ENCODE assay signal across 26 mouse cellular contexts in genomic region chr2:109389977-109390376, GRCm38 (mm10).
DNase-seq lines count a peak whose midpoint lies in the region; ATAC-seq and TF ChIP-seq lines count a peak whose summit lies in the region.
"Had no signal": no experiment of that assay in that cellular context is flagged by ENCODE, and none has a peak within 500 bp of the region (broad histone marks: within the 10 kb centered on the region; RNA-seq: fewer than 3 reads in every experiment).

No protein-coding gene starts in this region.

- WGBS in embryonic facial prominence, embryonic 14.5 days, result 24% methylated on average over 1 of the region's 1 CpGs
- 19% methylated on average over 1 of the region's 1 CpGs for WGBS in embryonic facial prominence, embryonic 10.5 days
- WGBS in midbrain, embryonic 12.5 days, result 31% methylated on average over 1 of the region's 1 CpGs
- WGBS in midbrain, embryonic 15.5 days, result 18% methylated on average over 1 of the region's 1 CpGs
- 16% methylated on average over 1 of the region's 1 CpGs for WGBS in forebrain, postnatal 0 days

- H3K36me3 ChIP-seq in embryonic facial prominence, embryonic 14.5 days (ENCODE audit: control insufficient read depth, insufficient read depth, low read length), result no peaks in the 10 kb centered on the region
- H3K36me3 ChIP-seq in embryonic facial prominence, embryonic 10.5 days (replicated peaks), result no peaks in the 10 kb centered on the region
- H3K36me3 ChIP-seq in midbrain, embryonic 12.5 days, result no peaks in the 10 kb centered on the region
- H3K36me3 ChIP-seq in midbrain, embryonic 15.5 days (replicated peaks), result no peaks in the 10 kb centered on the region
- H3K36me3 ChIP-seq in forebrain, postnatal 0 days (ENCODE audit: insufficient read depth), result no peaks in the 10 kb centered on the region
- H3K36me3 ChIP-seq: heart, embryonic 13.5 days; liver, embryonic 13.5 days; neural tube, embryonic 13.5 days; stomach, embryonic 15.5 days had no signal

- no peaks in the 10 kb centered on the region for H3K27me3 ChIP-seq in embryonic facial prominence, embryonic 14.5 days (replicated peaks; ENCODE audit: control insufficient read depth, insufficient read depth, low read length)
- no peaks in the 10 kb centered on the region for H3K27me3 ChIP-seq in embryonic facial prominence, embryonic 10.5 days (replicated peaks; ENCODE audit: low read depth, poor library complexity, severe bottlenecking)
- H3K27me3 ChIP-seq in midbrain, embryonic 12.5 days, result no peaks in the 10 kb centered on the region
- H3K27me3 ChIP-seq in midbrain, embryonic 15.5 days (replicated peaks), result no peaks in the 10 kb centered on the region
- H3K27me3 ChIP-seq in forebrain, postnatal 0 days (ENCODE audit: insufficient read depth, low read length), result no peaks in the 10 kb centered on the region
- H3K27me3 ChIP-seq: heart, embryonic 13.5 days; liver, embryonic 13.5 days; neural tube, embryonic 13.5 days; stomach, embryonic 15.5 days had no signal

- H3K4me2 ChIP-seq in embryonic facial prominence, embryonic 14.5 days (ENCODE audit: low read depth, low read length), result no peak overlapping the region
- H3K4me2 ChIP-seq in midbrain, embryonic 12.5 days (replicated peaks), result no peak overlapping the region
- H3K4me2 ChIP-seq in midbrain, embryonic 15.5 days, result no peak overlapping the region
- no peak overlapping the region for H3K4me2 ChIP-seq in forebrain, postnatal 0 days (ENCODE audit: low read depth)
- H3K4me2 ChIP-seq: heart, embryonic 13.5 days; liver, embryonic 13.5 days; neural tube, embryonic 13.5 days; stomach, embryonic 15.5 days had no signal

- H3K4me3 ChIP-seq in embryonic facial prominence, embryonic 14.5 days (ENCODE audit: low read depth, low read length), result no peak overlapping the region
- no peak overlapping the region for H3K4me3 ChIP-seq in embryonic facial prominence, embryonic 10.5 days
- no peak overlapping the region for H3K4me3 ChIP-seq in midbrain, embryonic 12.5 days
- H3K4me3 ChIP-seq in midbrain, embryonic 15.5 days, result no peak overlapping the region
- no peak overlapping the region for H3K4me3 ChIP-seq in forebrain, postnatal 0 days (ENCODE audit: low read depth, low read length)
- H3K4me3 ChIP-seq: heart, adult 2 months; heart, embryonic 13.5 days; left cerebral cortex, adult 2 months; liver, embryonic 13.5 days; myocyte; neural tube, embryonic 13.5 days; stomach, embryonic 15.5 days had no signal

- DNase-seq in embryonic facial prominence, embryonic 14.5 days (ENCODE audit: low spot score), result peak; percentile 10
- no peak for DNase-seq in embryonic facial prominence, embryonic 10.5 days (ENCODE audit: low spot score)
- DNase-seq in forebrain, postnatal 0 days, result no peak
- no peak for DNase-seq in thymus, postnatal 0 days (ENCODE audit: low spot score)
- DNase-seq in left cerebral cortex, adult 18-20 months (ENCODE audit: low spot score in 2 of 2), result no peak
- DNase-seq: adrenal gland, postnatal 36 days; cerebellum, adult 11 months; cerebellum, adult 9-11 months; gastrocnemius, postnatal 36 days; heart, adult 2 months; heart, postnatal 14 days; kidney, postnatal 36 days; liver, embryonic 13.5 days; right cerebral cortex, postnatal 4 days; thymus, postnatal 36 days had no signal

- H3K27ac ChIP-seq in embryonic facial prominence, embryonic 14.5 days (replicated peaks; ENCODE audit: low read depth, low read length), result no peak overlapping the region
- H3K27ac ChIP-seq in embryonic facial prominence, embryonic 10.5 days (replicated peaks), result no peak overlapping the region
- H3K27ac ChIP-seq in midbrain, embryonic 12.5 days (replicated peaks), result no peak overlapping the region
- H3K27ac ChIP-seq in midbrain, embryonic 15.5 days, result no peak overlapping the region
- no peak overlapping the region for H3K27ac ChIP-seq in forebrain, postnatal 0 days (ENCODE audit: low read depth, low read length)
- H3K27ac ChIP-seq: heart, adult 2 months; heart, embryonic 13.5 days; hindbrain, postnatal 0 days; left cerebral cortex, adult 2 months; liver, embryonic 13.5 days; macrophage; neural tube, embryonic 13.5 days; stomach, embryonic 15.5 days had no signal

- no peaks in the 10 kb centered on the region for H3K4me1 ChIP-seq in embryonic facial prominence, embryonic 14.5 days (ENCODE audit: control insufficient read depth, insufficient read depth, low read length)
- peaks cover 9% of the 10 kb centered on the region; the same call in 1 of the 2 replicates for H3K4me1 ChIP-seq in embryonic facial prominence, embryonic 10.5 days
- H3K4me1 ChIP-seq in midbrain, embryonic 12.5 days, result no peaks in the 10 kb centered on the region
- no peaks in the 10 kb centered on the region for H3K4me1 ChIP-seq in midbrain, embryonic 15.5 days
- no peaks in the 10 kb centered on the region for H3K4me1 ChIP-seq in forebrain, postnatal 0 days (ENCODE audit: insufficient read depth)
- H3K4me1 ChIP-seq: heart, embryonic 13.5 days; liver, embryonic 13.5 days; neural tube, embryonic 13.5 days; stomach, embryonic 15.5 days had no signal

- H3K9me3 ChIP-seq in embryonic facial prominence, embryonic 14.5 days (ENCODE audit: control insufficient read depth, low read length), result no peaks in the 10 kb centered on the region
- no peaks in the 10 kb centered on the region for H3K9me3 ChIP-seq in embryonic facial prominence, embryonic 10.5 days
- H3K9me3 ChIP-seq in midbrain, embryonic 12.5 days, result no peaks in the 10 kb centered on the region
- no peaks in the 10 kb centered on the region for H3K9me3 ChIP-seq in midbrain, embryonic 15.5 days
- no peaks in the 10 kb centered on the region for H3K9me3 ChIP-seq in forebrain, postnatal 0 days (ENCODE audit: low read length)
- H3K9me3 ChIP-seq: heart, embryonic 13.5 days; liver, embryonic 13.5 days; neural tube, embryonic 13.5 days; stomach, embryonic 15.5 days had no signal

- TF ChIP-seq CTCF in forebrain, postnatal 0 days (IDR thresholded peaks at IDR 0.05; ENCODE audit: low read depth), result no peak

- no peak for ATAC-seq in embryonic facial prominence, embryonic 14.5 days (ENCODE audit: low read depth)
- peak; percentile 62; the same call in 1 of the 2 replicates for ATAC-seq in midbrain, embryonic 12.5 days (ENCODE audit: low FRiP score, low read depth)
- no peak for ATAC-seq in midbrain, embryonic 15.5 days (replicated peaks)
- peak; percentile 47; the same call in 1 of the 2 replicates for ATAC-seq in forebrain, postnatal 0 days
- ATAC-seq: hindbrain, postnatal 0 days; intestine, embryonic 16.5 days; midbrain, embryonic 16.5 days had no signal

- H3K9ac ChIP-seq in embryonic facial prominence, embryonic 14.5 days (ENCODE audit: low read depth, low read length), result no peak overlapping the region
- no peak overlapping the region for H3K9ac ChIP-seq in midbrain, embryonic 12.5 days (replicated peaks)
- H3K9ac ChIP-seq in midbrain, embryonic 15.5 days, result no peak overlapping the region
- H3K9ac ChIP-seq in forebrain, postnatal 0 days, result no peak overlapping the region
- H3K9ac ChIP-seq: heart, embryonic 13.5 days; liver, embryonic 13.5 days; neural tube, embryonic 13.5 days; stomach, embryonic 15.5 days had no signal

Comparison
In these comparisons a context has a peak if more than half of its experiments do, and no peak if none do; other contexts are left out.
1. ATAC-seq: peak in midbrain, embryonic 12.5 days (single experiment) and forebrain, postnatal 0 days (single experiment); none in embryonic facial prominence, embryonic 14.5 days (single experiment) and midbrain, embryonic 15.5 days (single experiment).